Mouse (Mus musculus) embryonic facial prominence, embryonic 13.5 days (tissue): ENCODE measurements around the gene Trio. TPM values are rescaled to one million over a fixed set of nuclear protein-coding genes. Genes with fewer than 3 reads are reported as not detected.

Source experiments
- ATAC-seq: fragments of 200-750 bp; cut with Nextera tagmentation; 2 replicates; pipeline ENCODE4 v1.8.0; 2017; ENCODE audit warnings: low read depth; ENCODE audit not compliant: insufficient number of reproducible peaks, insufficient read depth, low FRiP score, low TSS enrichment
- H3K27ac ChIP-seq: fragments of 300-500 bp; sonication (generic); 2 replicates; pipeline ENCODE4 v1.5.1; 2015; ENCODE audit warnings: moderate library complexity, mild to moderate bottlenecking, inconsistent platforms
- H3K27me3 ChIP-seq: fragments of 300-500 bp; sonication (generic); 2 replicates; pipeline ENCODE4 v1.6.1; 2015; ENCODE audit warnings: mild to moderate bottlenecking, inconsistent platforms
- H3K36me3 ChIP-seq: fragments of 300-500 bp; sonication (generic); 2 replicates; pipeline ENCODE4 v1.6.1; 2015; ENCODE audit warnings: mild to moderate bottlenecking, inconsistent platforms
- H3K4me1 ChIP-seq: fragments of 300-500 bp; sonication (generic); 2 replicates; pipeline ENCODE4 v1.6.1; 2015; ENCODE audit warnings: inconsistent platforms
- H3K4me2 ChIP-seq: fragments of 300-500 bp; sonication (generic); 2 replicates; pipeline ENCODE4 v1.6.1; 2015; ENCODE audit warnings: moderate library complexity, mild to moderate bottlenecking, inconsistent platforms
- H3K4me3 ChIP-seq: fragments of 300-500 bp; sonication (generic); 2 replicates; pipeline ENCODE4 v1.5.1; 2015; ENCODE audit warnings: mild to moderate bottlenecking, inconsistent platforms
- H3K9ac ChIP-seq: fragments of 300-500 bp; sonication (generic); 2 replicates; pipeline ENCODE4 v1.6.1; 2015; ENCODE audit warnings: mild to moderate bottlenecking, inconsistent platforms
- H3K9me3 ChIP-seq: fragments of 300-500 bp; sonication (generic); 2 replicates; pipeline ENCODE4 v1.6.1; 2016; ENCODE audit warnings: inconsistent platforms
- WGBS: fragments of 180-500 bp; shearing (Covaris S2); methylation state at CpG from one replicate; pipeline ENCODE4 v1.1.7; 2015; ENCODE audit warnings: mixed read lengths; 5-methylcytosine and 5-hydroxymethylcytosine counted together
- polyA plus RNA-seq: library from polyadenylated mRNA; unstranded; fragments of >200 nt; fragmentation: Nextera tagmentation; extraction: Ambion mirVana; gene quantifications from 2 replicates; pipeline ENCODE4 v1.2.1, GENCODE M21; 2015

The Trio gene
- polyA plus RNA-seq, 1 experiment from 2014 or later, result 48.8 TPM

GRCm38 (mm10) chr15:27910179-27910578, 115.5 kb downstream of the Trio start:
- no peak overlapping the region for H3K9ac ChIP-seq
- H3K9me3 ChIP-seq, result no peaks in the 10 kb centered on the region
- peaks cover 13% of the 10 kb centered on the region for H3K4me1 ChIP-seq
- 92% methylated on average over 7 of the region's 7 CpGs for WGBS
- H3K4me3 ChIP-seq, result no peak overlapping the region
- H3K27ac ChIP-seq, result no peak overlapping the region
- no peak for ATAC-seq
- H3K36me3 ChIP-seq, result peaks cover 16% of the 10 kb centered on the region
- H3K27me3 ChIP-seq, result no peaks in the 10 kb centered on the region
- no peak overlapping the region for H3K4me2 ChIP-seq

GRCm38 (mm10) chr15:27907649-27908048, 118.0 kb downstream of the Trio start:
- Histone ChIP-seq H3K9me3 (no peaks in the 10 kb centered on the region), H3K9ac (no peak overlapping the region), H3K27me3 (no peaks in the 10 kb centered on the region), H3K36me3 (peaks cover 28% of the 10 kb centered on the region), H3K4me2 (no peak overlapping the region), H3K4me1 (peaks cover 18% of the 10 kb centered on the region), H3K27ac (no peak overlapping the region), H3K4me3 (no peak overlapping the region)
- 74% methylated on average over 5 of the region's 5 CpGs for WGBS
- no peak for ATAC-seq

GRCm38 (mm10) chr15:27906409-27906808, 119.2 kb downstream of the Trio start:
- ATAC-seq, result no peak
- Histone ChIP-seq H3K4me1 (peaks cover 18% of the 10 kb centered on the region), H3K9ac (no peak overlapping the region), H3K4me2 (no peak overlapping the region), H3K27ac (peak overlapping the region; percentile 16; the same call in 1 of the 2 replicates), H3K36me3 (peaks cover 31% of the 10 kb centered on the region), H3K9me3 (no peaks in the 10 kb centered on the region), H3K4me3 (no peak overlapping the region), H3K27me3 (no peaks in the 10 kb centered on the region)
- WGBS, result 63% methylated on average over 4 of the region's 4 CpGs

DNA sequence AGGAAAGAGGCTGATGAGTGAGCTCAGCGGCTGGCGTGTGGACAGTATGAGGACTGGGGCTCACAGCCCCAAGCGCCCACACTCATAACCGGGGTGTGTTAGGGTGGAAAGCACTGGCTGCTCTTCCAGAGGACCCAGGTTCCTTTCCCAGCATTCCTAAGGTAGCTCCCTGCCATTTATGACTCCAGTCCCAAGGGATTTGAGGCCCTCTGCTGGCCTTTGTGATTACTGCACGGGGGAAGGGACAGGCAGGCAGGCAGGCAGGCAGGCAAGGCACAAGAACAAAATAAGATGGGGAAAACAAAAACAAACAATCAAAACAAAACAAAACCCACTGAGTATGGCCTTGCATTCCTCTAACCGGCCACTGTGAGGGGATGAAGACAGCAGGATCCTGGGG, 120.3 kb downstream of the Trio start:
- no peak overlapping the region for H3K27ac ChIP-seq
- H3K36me3 ChIP-seq, result peaks cover 34% of the 10 kb centered on the region
- H3K4me3 ChIP-seq, result no peak overlapping the region
- 72% methylated on average over 6 of the region's 6 CpGs for WGBS
- no peak overlapping the region for H3K4me2 ChIP-seq
- no peak overlapping the region for H3K9ac ChIP-seq
- H3K9me3 ChIP-seq, result no peaks in the 10 kb centered on the region
- no peak for ATAC-seq
- peaks cover 18% of the 10 kb centered on the region for H3K4me1 ChIP-seq
- no peaks in the 10 kb centered on the region for H3K27me3 ChIP-seq

DNA sequence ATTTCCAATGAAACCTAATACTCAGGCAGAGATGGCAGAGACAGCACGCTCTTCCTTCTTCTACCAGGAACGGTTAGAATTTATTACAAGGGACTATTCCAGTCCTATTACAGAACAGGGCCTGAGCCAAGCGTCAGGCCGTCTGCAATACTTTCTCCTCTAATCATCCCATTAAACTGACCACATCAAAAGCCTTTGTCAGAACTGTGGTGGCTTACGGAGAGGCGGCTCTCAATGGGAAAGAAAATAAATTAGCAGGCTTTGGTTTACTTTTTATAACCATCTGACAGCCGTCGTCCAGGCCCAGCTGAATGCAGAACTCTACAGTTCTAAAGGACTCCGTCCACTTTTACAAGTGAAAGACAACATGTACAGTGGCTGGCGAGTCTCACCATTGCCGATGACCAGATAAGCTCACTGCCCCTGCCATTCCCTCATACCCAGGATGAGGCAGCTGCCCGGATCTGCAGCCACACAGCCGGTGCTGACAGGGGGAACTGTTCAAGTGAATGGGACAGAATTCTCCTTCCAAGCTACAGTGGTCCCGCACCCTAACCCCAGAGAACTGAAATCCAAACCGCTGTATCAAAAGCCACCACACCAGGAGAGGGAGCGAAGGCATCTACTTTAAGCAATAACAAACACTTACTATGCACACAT, 121.2 kb downstream of the Trio start:
- WGBS, result 72% methylated on average over 16 of the region's 16 CpGs
- H3K27ac ChIP-seq, result no peak overlapping the region
- no peaks in the 10 kb centered on the region for H3K9me3 ChIP-seq
- ATAC-seq, result no peak
- H3K27me3 ChIP-seq, result no peaks in the 10 kb centered on the region
- peaks cover 39% of the 10 kb centered on the region for H3K36me3 ChIP-seq
- H3K4me2 ChIP-seq, result no peak overlapping the region
- H3K4me3 ChIP-seq, result no peak overlapping the region
- no peak overlapping the region for H3K9ac ChIP-seq
- H3K4me1 ChIP-seq, result peaks cover 18% of the 10 kb centered on the region

GRCm38 (mm10) chr15:27901200-27901599, 124.4 kb downstream of the Trio start:
- no peak overlapping the region for H3K4me2 ChIP-seq
- H3K4me1 ChIP-seq, result peaks cover 6% of the 10 kb centered on the region; the same call in 1 of the 2 replicates
- ATAC-seq, result no peak
- WGBS, result 95% methylated on average over 15 of the region's 15 CpGs
- peaks cover 67% of the 10 kb centered on the region for H3K36me3 ChIP-seq
- H3K9ac ChIP-seq, result no peak overlapping the region
- no peak overlapping the region for H3K27ac ChIP-seq
- no peak overlapping the region for H3K4me3 ChIP-seq
- H3K27me3 ChIP-seq, result no peaks in the 10 kb centered on the region
- no peaks in the 10 kb centered on the region for H3K9me3 ChIP-seq

GRCm38 (mm10) chr15:27898795-27899406, 126.7 kb downstream of the Trio start:
- no peak overlapping the region for H3K27ac ChIP-seq
- no peak overlapping the region for H3K4me2 ChIP-seq
- no peaks in the 10 kb centered on the region for H3K27me3 ChIP-seq
- H3K4me1 ChIP-seq, result no peaks in the 10 kb centered on the region
- no peak; the same call in 1 of the 2 replicates for ATAC-seq
- peaks cover 72% of the 10 kb centered on the region for H3K36me3 ChIP-seq
- no peak overlapping the region for H3K9ac ChIP-seq
- H3K9me3 ChIP-seq, result no peaks in the 10 kb centered on the region
- 84% methylated on average over 6 of the region's 6 CpGs for WGBS
- H3K4me3 ChIP-seq, result no peak overlapping the region

- Histone ChIP-seq H3K27ac (no peak overlapping the region), H3K4me1 (no peaks in the 10 kb centered on the region), H3K4me2 (no peak overlapping the region), H3K9ac (no peak overlapping the region), H3K27me3 (no peaks in the 10 kb centered on the region), H3K4me3 (no peak overlapping the region), H3K36me3 (peaks cover 81% of the 10 kb centered on the region), H3K9me3 (no peaks in the 10 kb centered on the region)
- no peak for ATAC-seq
- whole genome bisulfite sequencing, result 92% methylated on average over 12 of the region's 12 CpGs
Observed at GRCm38 (mm10) chr15:27894112-27894511, 131.5 kb downstream of the Trio start.

DNA sequence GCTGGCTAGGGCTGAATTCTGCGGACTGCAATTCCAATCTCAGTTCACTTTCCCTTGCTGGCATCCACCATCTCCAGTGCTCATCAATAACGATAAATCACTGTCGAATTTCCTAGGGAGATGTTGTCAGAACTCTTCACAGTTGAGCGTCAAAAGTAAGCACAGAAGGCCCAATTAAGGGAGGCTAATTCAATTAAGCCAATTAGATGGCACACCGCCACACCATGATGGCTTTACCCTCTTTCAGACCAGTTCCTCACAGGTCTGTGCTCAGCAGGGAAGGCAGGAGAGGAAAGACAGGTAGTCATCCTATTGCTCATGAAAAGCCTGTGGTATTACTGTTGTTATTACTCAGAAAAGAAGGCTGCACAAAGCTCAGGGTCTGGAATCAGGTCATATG, 133.6 kb downstream of the Trio start:
- 79% methylated on average over 5 of the region's 5 CpGs for WGBS
- H3K4me3 ChIP-seq, result no peak overlapping the region

GRCm38 (mm10) chr15:27890666-27891065, 135.0 kb downstream of the Trio start:
- no peak overlapping the region for H3K4me2 ChIP-seq
- no peak for ATAC-seq
- no peak overlapping the region for H3K9ac ChIP-seq
- H3K4me1 ChIP-seq, result peaks cover 10% of the 10 kb centered on the region; the same call in 1 of the 2 replicates
- H3K4me3 ChIP-seq, result no peak overlapping the region
- WGBS, result 87% methylated on average over 5 of the region's 5 CpGs
- H3K36me3 ChIP-seq, result peaks cover 85% of the 10 kb centered on the region
- H3K27ac ChIP-seq, result no peak overlapping the region
- H3K9me3 ChIP-seq, result no peaks in the 10 kb centered on the region
- no peaks in the 10 kb centered on the region for H3K27me3 ChIP-seq

More for the DNA sequence above, 133.6 kb downstream of the Trio start:
- H3K9me3 ChIP-seq, result no peaks in the 10 kb centered on the region
- no peak overlapping the region for H3K4me2 ChIP-seq
- H3K4me1 ChIP-seq, result peaks cover 3% of the 10 kb centered on the region; the same call in 1 of the 2 replicates
- no peak for ATAC-seq
- no peaks in the 10 kb centered on the region for H3K27me3 ChIP-seq
- H3K27ac ChIP-seq, result no peak overlapping the region
- H3K36me3 ChIP-seq, result peaks cover 81% of the 10 kb centered on the region
- no peak overlapping the region for H3K9ac ChIP-seq

- Histone ChIP-seq H3K4me2 (no peak overlapping the region), H3K27ac (no peak overlapping the region; the same call in 1 of the 2 replicates), H3K27me3 (no peaks in the 10 kb centered on the region), H3K9me3 (no peaks in the 10 kb centered on the region), H3K4me1 (peaks cover 10% of the 10 kb centered on the region; the same call in 1 of the 2 replicates), H3K9ac (no peak overlapping the region), H3K4me3 (no peak overlapping the region), H3K36me3 (peaks cover 76% of the 10 kb centered on the region)
- no peak for ATAC-seq
- WGBS, result 62% methylated on average over 13 of the region's 13 CpGs
Observed at GRCm38 (mm10) chr15:27888153-27888552, 137.5 kb downstream of the Trio start.

- no peaks in the 10 kb centered on the region for H3K9me3 ChIP-seq
- H3K4me3 ChIP-seq, result no peak overlapping the region
- no peaks in the 10 kb centered on the region for H3K27me3 ChIP-seq
- WGBS, result 62% methylated on average over 6 of the region's 6 CpGs
- H3K4me1 ChIP-seq, result peaks cover 10% of the 10 kb centered on the region; the same call in 1 of the 2 replicates
- H3K36me3 ChIP-seq, result peaks cover 76% of the 10 kb centered on the region
- H3K27ac ChIP-seq, result no peak overlapping the region; the same call in 1 of the 2 replicates
- H3K9ac ChIP-seq, result 0 out of 2 replicates have a peak overlapping the region, but pooled peaks have one; percentile 4
- no peak for ATAC-seq
- no peak overlapping the region for H3K4me2 ChIP-seq
Observed at GRCm38 (mm10) chr15:27886992-27887391, 138.7 kb downstream of the Trio start.
